Mouse (Mus musculus) heart, postnatal 10 days (tissue): Measurements from ENCODE around the gene Gm13276. TPM values are rescaled to one million over a fixed set of nuclear protein-coding genes. Genes with fewer than 3 reads are reported as not detected.

Source experiments
- total RNA-seq, 2 experiments: library from RNA; stranded (reverse); gene quantifications; 2 replicates each; pipeline ENCODE4 v1.2.3; 2021

Gm13276 gene
- total RNA-seq, 2 experiments from 2014 or later, result not detected

Other genes with a start within 250 kb of the Gm13276 start
- not detected for gene Ifna15, start 227.5 kb upstream of the Gm13276 start, total RNA-seq
- gene Ifna14, start 213.9 kb upstream of the Gm13276 start, total RNA-seq, result not detected
- not detected for gene Ifna9, start 193.3 kb upstream of the Gm13276 start, total RNA-seq
- gene Ifna12, start 182.3 kb upstream of the Gm13276 start, total RNA-seq, result not detected
- gene C87499, start 151.3 kb upstream of the Gm13276 start, total RNA-seq, result not detected
- gene Ifna13, start 141.2 kb upstream of the Gm13276 start, total RNA-seq, result not detected
- gene Ifna16, start 108.8 kb upstream of the Gm13276 start, total RNA-seq, result not detected
- gene Ifna2, start 101.8 kb upstream of the Gm13276 start, total RNA-seq, result not detected
- not detected for gene Ifnab, start 94.3 kb upstream of the Gm13276 start, total RNA-seq
- under 1 TPM; 0.50 TPM for gene Gm26566, start 63.9 kb upstream of the Gm13276 start, total RNA-seq
- gene Klhl9, start 63.2 kb upstream of the Gm13276 start, total RNA-seq, result 10 to 100 TPM; 82.6 to 87.1 TPM
- gene Gm13271, start 30.8 kb upstream of the Gm13276 start, total RNA-seq, result not detected
- gene Gm13283, start 25.6 kb upstream of the Gm13276 start, total RNA-seq, result not detected
- gene Gm13290, start 11.9 kb upstream of the Gm13276 start, total RNA-seq, result not detected
- gene Gm13289, start 8.8 kb upstream of the Gm13276 start, total RNA-seq, result not detected
- gene Gm13272, start 5.9 kb upstream of the Gm13276 start, total RNA-seq, result not detected
- gene Ifnz, start 3.6 kb upstream of the Gm13276 start, total RNA-seq, result not detected
- gene Gm13277, start 2.9 kb downstream of the Gm13276 start, total RNA-seq, result not detected
- gene Gm13278, start 5.8 kb downstream of the Gm13276 start, total RNA-seq, result not detected
- not detected for gene Gm13275, start 8.8 kb downstream of the Gm13276 start, total RNA-seq
- gene Gm13279, start 11.7 kb downstream of the Gm13276 start, total RNA-seq, result not detected
- gene Gm13285, start 14.0 kb downstream of the Gm13276 start, total RNA-seq, result under 1 TPM; 0.31 to 0.40 TPM
- not detected for gene Gm13287, start 17.5 kb downstream of the Gm13276 start, total RNA-seq
- not detected for gene Gm13288, start 19.8 kb downstream of the Gm13276 start, total RNA-seq
- not detected for gene Ifna7, start 30.5 kb downstream of the Gm13276 start, total RNA-seq
- not detected for gene Ifna11, start 34.2 kb downstream of the Gm13276 start, total RNA-seq
- gene Ifna6, start 41.7 kb downstream of the Gm13276 start, total RNA-seq, result not detected
- not detected for gene Ifna5, start 49.8 kb downstream of the Gm13276 start, total RNA-seq
- not detected for gene Ifna4, start 56.2 kb downstream of the Gm13276 start, total RNA-seq
- not detected for gene Ifna1, start 64.4 kb downstream of the Gm13276 start, total RNA-seq
- not detected for gene Ifne, start 94.5 kb downstream of the Gm13276 start, total RNA-seq